Mouse (Mus musculus): ENCODE measurements at regions not wholly inside any gene's neighbourhood (a gene's known extent, or its start where the extent isn't known, plus 50 kb on each side); places are given as distances from the start of the nearest gene placed in this dataset.
A peak's percentile ranks its signal among the peaks of the same experiment; 100 is the strongest.

DNA sequence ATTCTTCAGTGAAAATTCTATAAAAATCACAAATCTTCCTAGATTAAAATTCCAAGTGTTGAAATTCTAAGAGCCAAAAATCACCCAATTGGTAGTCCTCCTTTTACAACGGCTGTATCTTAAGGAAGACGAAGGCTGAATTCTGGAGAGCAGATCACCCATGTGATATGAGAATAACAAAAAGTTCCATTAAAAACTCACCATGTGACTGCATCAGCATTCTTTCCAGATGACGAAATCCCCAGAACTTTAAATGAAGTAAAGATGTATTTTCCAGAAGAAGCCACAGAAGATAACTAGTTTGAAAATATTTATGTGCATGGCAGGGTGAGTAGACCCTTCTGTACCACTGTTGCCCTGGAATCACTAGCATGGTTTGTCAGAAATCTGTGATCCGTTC lies 723.5 kb downstream of the Gm826 start:
- Histone ChIP-seq H3K4me3 (ENCODE audit: low read depth, low read length) (no peak overlapping the region), H3K27ac (ENCODE audit: low read depth, low read length) (no peak overlapping the region), H3K4me1 (ENCODE audit: insufficient read depth, low read length) (no peaks in the 10 kb centered on the region), H3K27me3 (ENCODE audit: insufficient read depth, low read length) (no peaks in the 10 kb centered on the region), H3K36me3 (ENCODE audit: insufficient read depth, low read length) (no peaks in the 10 kb centered on the region), H3K9me3 (ENCODE audit: low read length) (no peaks in the 10 kb centered on the region), H3K9ac (replicated peaks; ENCODE audit: low read length, poor library complexity, severe bottlenecking) (no peak overlapping the region), H3K4me2 (ENCODE audit: low read depth, low read length, poor library complexity, severe bottlenecking) (no peak overlapping the region)
- WGBS: 85% methylated on average over 4 of the region's 4 CpGs
- no peak for ATAC-seq (ENCODE audit: low FRiP score)
- no peak for TF ChIP-seq CTCF (IDR thresholded peaks at IDR 0.05)
- DNase-seq (ENCODE audit: low spot score): no peak

DNA sequence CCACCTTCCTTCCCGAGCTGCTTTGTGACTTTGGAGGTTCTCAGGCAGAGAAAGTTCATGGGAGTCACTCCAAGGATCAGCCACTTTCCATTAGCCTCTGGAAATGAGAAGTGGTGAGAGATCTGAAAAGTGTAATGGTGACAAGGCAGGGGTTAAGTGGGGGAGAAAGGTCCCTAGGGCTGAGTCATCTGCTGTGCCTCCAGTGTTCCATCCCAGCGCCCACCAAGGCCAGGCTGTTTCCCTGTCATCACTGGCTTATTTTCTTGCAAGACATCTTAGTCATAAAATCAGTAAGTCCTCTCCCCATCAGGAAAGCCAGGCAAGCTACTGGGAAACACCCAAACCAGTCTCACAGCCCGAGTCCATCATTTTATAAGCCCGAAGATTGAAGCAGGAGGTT lies 717.3 kb downstream of the Gm826 start:
- H3K9ac ChIP-seq (replicated peaks; ENCODE audit: low read length, poor library complexity, severe bottlenecking): no peak overlapping the region
- no peak for ATAC-seq (ENCODE audit: low FRiP score)

DNA sequence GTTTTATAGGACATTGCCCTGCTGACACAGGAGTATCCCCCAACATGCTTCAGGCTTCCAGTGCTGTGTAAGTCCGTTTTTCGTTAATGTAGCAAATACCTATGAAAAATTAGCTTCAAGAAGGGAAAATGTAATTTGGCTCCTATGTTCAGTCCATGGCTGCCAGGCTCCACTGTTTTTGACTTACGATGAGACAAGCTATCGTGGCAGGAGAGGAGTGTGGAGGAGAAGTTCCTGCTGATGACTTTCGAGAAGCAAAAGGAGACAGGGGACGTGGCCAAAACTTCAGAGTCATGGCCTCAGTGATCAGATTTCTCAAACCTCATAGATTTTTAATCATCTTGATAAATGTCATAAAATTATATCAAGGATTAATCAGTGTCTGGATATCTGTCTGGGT lies 712.7 kb downstream of the Gm826 start:
- Histone ChIP-seq H3K4me3 (ENCODE audit: low read depth, low read length) (no peak overlapping the region), H3K4me1 (ENCODE audit: insufficient read depth, low read length) (no peaks in the 10 kb centered on the region), H3K4me2 (ENCODE audit: low read depth, low read length, poor library complexity, severe bottlenecking) (no peak overlapping the region), H3K27ac (ENCODE audit: low read depth, low read length) (no peak overlapping the region), H3K9me3 (ENCODE audit: low read length) (no peaks in the 10 kb centered on the region), H3K36me3 (ENCODE audit: insufficient read depth, low read length) (no peaks in the 10 kb centered on the region), H3K27me3 (ENCODE audit: insufficient read depth, low read length) (no peaks in the 10 kb centered on the region), H3K9ac (replicated peaks; ENCODE audit: low read length, poor library complexity, severe bottlenecking) (no peak overlapping the region)
- ATAC-seq (ENCODE audit: low FRiP score): no peak
- 96% methylated on average over 6 of the region's 6 CpGs for WGBS
- no peak for DNase-seq (ENCODE audit: low spot score)
- TF ChIP-seq CTCF (IDR thresholded peaks at IDR 0.05): no peak

More for the DNA sequence above, 717.3 kb downstream of the Gm826 start:
- Histone ChIP-seq H3K27ac (ENCODE audit: low read depth, low read length) (no peak overlapping the region), H3K4me2 (ENCODE audit: low read depth, low read length, poor library complexity, severe bottlenecking) (no peak overlapping the region), H3K9me3 (ENCODE audit: low read length) (no peaks in the 10 kb centered on the region), H3K4me1 (ENCODE audit: insufficient read depth, low read length) (no peaks in the 10 kb centered on the region), H3K27me3 (ENCODE audit: insufficient read depth, low read length) (no peaks in the 10 kb centered on the region), H3K4me3 (ENCODE audit: low read depth, low read length) (no peak overlapping the region), H3K36me3 (ENCODE audit: insufficient read depth, low read length) (no peaks in the 10 kb centered on the region)
- DNase-seq (ENCODE audit: low spot score): no peak
- TF ChIP-seq CTCF (IDR thresholded peaks at IDR 0.05): no peak
- 79% methylated on average over 4 of the region's 4 CpGs for WGBS

DNA sequence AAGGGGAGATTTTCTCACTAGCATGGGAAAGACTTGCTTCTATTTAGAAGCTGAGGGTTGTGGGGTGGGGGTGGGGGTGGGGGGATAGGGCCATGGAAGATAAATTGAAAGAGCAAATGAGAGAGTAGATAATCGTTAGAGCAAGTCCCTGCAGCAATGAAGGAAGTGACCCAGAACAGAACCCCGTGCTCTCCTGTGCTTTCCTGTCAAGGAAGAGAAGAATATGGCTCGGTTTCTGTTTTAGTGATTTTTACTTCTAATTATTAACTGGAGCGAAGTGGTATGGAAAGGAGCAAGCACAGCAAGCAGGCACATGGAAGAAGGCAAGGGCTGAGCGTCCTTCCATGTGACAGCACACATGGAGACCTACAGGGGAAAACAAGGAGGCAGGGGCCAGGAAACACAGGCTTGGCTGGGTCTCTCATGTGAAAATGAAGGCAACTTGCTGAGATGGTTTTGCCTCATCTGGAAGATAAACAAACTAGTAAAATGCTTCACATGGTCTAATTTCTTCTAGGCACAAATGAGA lies 711.8 kb downstream of the Gm826 start:
- Histone ChIP-seq H3K9ac (replicated peaks; ENCODE audit: low read length, poor library complexity, severe bottlenecking) (no peak overlapping the region), H3K4me3 (ENCODE audit: low read depth, low read length) (no peak overlapping the region), H3K27ac (ENCODE audit: low read depth, low read length) (no peak overlapping the region), H3K4me1 (ENCODE audit: insufficient read depth, low read length) (no peaks in the 10 kb centered on the region), H3K9me3 (ENCODE audit: low read length) (no peaks in the 10 kb centered on the region), H3K36me3 (ENCODE audit: insufficient read depth, low read length) (no peaks in the 10 kb centered on the region), H3K27me3 (ENCODE audit: insufficient read depth, low read length) (no peaks in the 10 kb centered on the region), H3K4me2 (ENCODE audit: low read depth, low read length, poor library complexity, severe bottlenecking) (no peak overlapping the region)
- WGBS: 66% methylated on average over 5 of the region's 5 CpGs
- no peak for ATAC-seq (ENCODE audit: low FRiP score)
- no peak for TF ChIP-seq CTCF (IDR thresholded peaks at IDR 0.05)
- DNase-seq (ENCODE audit: low spot score): no peak

DNA sequence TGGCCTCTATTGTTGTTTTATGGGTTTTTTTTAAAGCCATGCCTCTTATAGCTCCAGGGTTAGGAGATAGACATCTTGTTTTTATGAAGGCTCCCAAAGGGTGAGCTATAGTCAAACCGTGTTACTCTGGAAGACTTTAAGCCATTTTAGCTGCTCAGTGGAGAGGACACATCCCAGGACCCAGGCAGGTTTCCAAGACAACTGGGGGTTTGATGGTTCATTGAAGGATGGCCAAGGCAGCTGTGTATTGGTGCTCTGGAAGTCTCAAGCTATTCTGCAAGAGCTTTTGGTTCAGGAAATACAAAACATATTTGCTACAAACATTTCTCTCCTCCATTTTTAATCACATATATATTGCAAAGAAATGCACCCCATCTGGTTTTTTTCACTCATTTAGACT lies 708.7 kb downstream of the Gm826 start:
- DNase-seq (ENCODE audit: low spot score): no peak
- no peak for ATAC-seq (ENCODE audit: low FRiP score)
- Histone ChIP-seq H3K4me3 (ENCODE audit: low read depth, low read length) (no peak overlapping the region), H3K36me3 (ENCODE audit: insufficient read depth, low read length) (no peaks in the 10 kb centered on the region), H3K27ac (ENCODE audit: low read depth, low read length) (no peak overlapping the region), H3K27me3 (ENCODE audit: insufficient read depth, low read length) (no peaks in the 10 kb centered on the region), H3K9me3 (ENCODE audit: low read length) (no peaks in the 10 kb centered on the region), H3K9ac (replicated peaks; ENCODE audit: low read length, poor library complexity, severe bottlenecking) (no peak overlapping the region), H3K4me1 (ENCODE audit: insufficient read depth, low read length) (no peaks in the 10 kb centered on the region), H3K4me2 (ENCODE audit: low read depth, low read length, poor library complexity, severe bottlenecking) (no peak overlapping the region)
- 69% methylated on average over 1 of the region's 1 CpGs for WGBS
- no peak for TF ChIP-seq CTCF (IDR thresholded peaks at IDR 0.05)

DNA sequence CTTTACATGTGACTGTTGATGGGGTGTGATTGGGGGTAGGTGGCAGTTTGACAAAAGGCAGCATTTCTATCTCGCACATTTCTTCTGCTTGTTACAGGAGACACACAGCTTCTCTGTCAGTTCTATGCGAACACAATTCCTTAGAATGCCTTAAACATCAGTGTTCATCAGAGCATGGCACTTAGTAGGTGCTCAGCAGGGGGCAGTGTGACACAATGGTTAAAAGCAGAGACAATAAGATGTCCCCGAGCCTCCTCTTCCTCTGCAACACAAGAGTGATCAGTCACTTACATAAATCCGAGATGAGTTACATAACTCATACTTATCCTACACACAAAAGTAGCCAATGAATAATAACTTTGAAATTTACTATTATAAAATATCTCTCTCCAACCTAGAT lies 688.1 kb downstream of the Gm826 start:
- no peaks in the 10 kb centered on the region for H3K9me3 ChIP-seq (ENCODE audit: low read length)
- H3K4me1 ChIP-seq (ENCODE audit: insufficient read depth, low read length): no peaks in the 10 kb centered on the region
- peak; percentile 50 for TF ChIP-seq CTCF (IDR thresholded peaks at IDR 0.05)
- WGBS: 57% methylated on average over 4 of the region's 4 CpGs
- ATAC-seq (ENCODE audit: low FRiP score) (no peak), DNase-seq (ENCODE audit: low spot score) (peak; percentile 8)
- H3K4me3 ChIP-seq (ENCODE audit: low read depth, low read length): no peak overlapping the region
- no peaks in the 10 kb centered on the region for H3K27me3 ChIP-seq (ENCODE audit: insufficient read depth, low read length)
- H3K9ac ChIP-seq (replicated peaks; ENCODE audit: low read length, poor library complexity, severe bottlenecking): no peak overlapping the region
- no peak overlapping the region for H3K27ac ChIP-seq (ENCODE audit: low read depth, low read length)
- no peak overlapping the region for H3K4me2 ChIP-seq (ENCODE audit: low read depth, low read length, poor library complexity, severe bottlenecking)
- H3K36me3 ChIP-seq (ENCODE audit: insufficient read depth, low read length): no peaks in the 10 kb centered on the region

All from midbrain, postnatal 0 days (tissue).